Mouse (Mus musculus) kidney, postnatal 0 days (tissue): ENCODE results near the gene Ern1. TPM values are rescaled to one million over a fixed set of nuclear protein-coding genes. Genes with fewer than 3 reads are reported as not detected.
A peak's percentile ranks its signal among the peaks of the same experiment; 100 is the strongest.

ENCODE experiments used
- ATAC-seq: fragments of 200-750 bp; cut with Nextera tagmentation; replicated peaks from 2 replicates; pipeline ENCODE4 v1.8.0; 2017; ENCODE audit warnings: low read depth, moderate number of reproducible peaks, moderate TSS enrichment, moderate library complexity; ENCODE audit not compliant: low FRiP score
- DNase-seq: peaks from one replicate; pipeline ENCODE4 v3.0.0-alpha.2; 2016; ENCODE audit warnings: low spot score
- H3K27ac ChIP-seq: fragments of 300-500 bp; sonication (generic); 2 replicates; pipeline ENCODE4 v1.5.1; 2014; ENCODE audit warnings: mild to moderate bottlenecking
- H3K27me3 ChIP-seq: fragments of 300-500 bp; sonication (generic); 2 replicates; pipeline ENCODE4 v1.6.1; 2014; ENCODE audit warnings: low read length, mixed read lengths; ENCODE audit not compliant: insufficient read depth
- H3K36me3 ChIP-seq: fragments of 300-500 bp; sonication (generic); 2 replicates; pipeline ENCODE4 v1.6.1; 2014; ENCODE audit warnings: low read length, mixed read lengths; ENCODE audit not compliant: insufficient read depth
- H3K4me1 ChIP-seq: fragments of 300-500 bp; sonication (generic); replicated peaks from 2 replicates; pipeline ENCODE4 v1.6.1; 2014; ENCODE audit warnings: antibody characterized with exemption, low read length, mixed read lengths; ENCODE audit not compliant: insufficient read depth
- H3K4me2 ChIP-seq: fragments of 300-500 bp; sonication (generic); 2 replicates; pipeline ENCODE4 v1.6.1; 2014; ENCODE audit warnings: mild to moderate bottlenecking, low read length, moderate library complexity, mixed read lengths
- H3K4me3 ChIP-seq: fragments of 300-500 bp; sonication (generic); replicated peaks from 2 replicates; pipeline ENCODE4 v1.5.1; 2014; ENCODE audit warnings: low read depth, low read length
- H3K9ac ChIP-seq: fragments of 300-500 bp; sonication (generic); 2 replicates; pipeline ENCODE4 v1.6.1; 2014; ENCODE audit warnings: low read depth, low read length
- H3K9me3 ChIP-seq: fragments of 300-500 bp; sonication (generic); replicated peaks from 2 replicates; pipeline ENCODE4 v1.6.1; 2016; ENCODE audit warnings: low read length, inconsistent platforms, mixed read lengths
- CTCF ChIP-seq: IDR thresholded peaks from 2 replicates; pipeline ENCODE4 v1.5.1; 2016; ENCODE audit warnings: antibody characterized with exemption, low read depth, mild to moderate bottlenecking, moderate library complexity
- WGBS: fragments of 180-500 bp; shearing (Covaris S2); extraction: QIAGEN DNeasy Blood & Tissue Kit; methylation state at CpG from one replicate; pipeline ENCODE4 v1.1.7; 2014; 5-methylcytosine and 5-hydroxymethylcytosine counted together
- polyA plus RNA-seq: library from polyadenylated mRNA; unstranded; fragments of >200 nt; fragmentation: Nextera tagmentation; extraction: Ambion mirVana; gene quantifications from 2 replicates; pipeline ENCODE4 v1.2.1, GENCODE M21; 2015

The Ern1 gene
- polyA plus RNA-seq, 1 experiment from 2014 or later: 3.3 TPM

- Histone ChIP-seq H3K27ac (0 out of 2 replicates have a peak overlapping the region, but pooled peaks have one; percentile 4), H3K27me3 (no peaks in the 10 kb centered on the region), H3K9ac (no peak overlapping the region), H3K9me3 (no peaks in the 10 kb centered on the region), H3K4me1 (no peaks in the 10 kb centered on the region), H3K36me3 (no peaks in the 10 kb centered on the region), H3K4me3 (no peak overlapping the region), H3K4me2 (no peak overlapping the region)
- 0 out of 2 replicates have a peak, but pooled peaks have one; percentile 13 for ATAC-seq
- no peak for DNase-seq
- no peak for TF ChIP-seq CTCF
- 36% methylated on average over 11 of the region's 11 CpGs for WGBS
Measured at GRCm38 (mm10) chr11:106373998-106374397, 113.7 kb downstream of the Ern1 start.

GRCm38 (mm10) chr11:106366316-106366715, 121.3 kb downstream of the Ern1 start:
- H3K4me2 ChIP-seq: no peak overlapping the region
- 7% methylated on average over 3 of the region's 3 CpGs for WGBS

DNA sequence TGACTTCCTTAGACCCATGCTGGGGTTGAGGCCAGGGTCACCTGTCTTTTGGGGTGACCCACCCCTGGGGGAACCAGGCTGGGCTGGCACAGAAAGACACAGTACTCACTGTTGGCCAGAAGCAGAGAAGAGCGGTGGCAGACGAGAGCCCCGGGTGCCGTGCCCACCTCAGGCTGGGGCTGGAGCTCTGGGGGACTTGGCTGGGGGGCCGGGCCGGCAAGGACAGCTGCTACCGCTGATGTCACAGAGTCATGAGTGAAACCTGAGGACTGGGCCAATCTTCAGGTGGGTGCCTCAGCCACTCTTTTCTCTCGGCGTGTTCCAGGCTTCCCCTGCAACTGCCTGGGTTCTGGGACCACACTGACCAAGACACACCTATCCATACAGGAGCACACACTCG, 122.3 kb downstream of the Ern1 start, which contains the start of gene Prr29:
Prr29 (plus strand) TSS at position 107 of the 400 bp plus-strand sequence.
- peak within 1 kb of the TSS; percentile 54 for H3K27ac ChIP-seq
- H3K9ac ChIP-seq: no peak within 1 kb of the TSS
- 0 out of 2 replicates have a peak, but pooled peaks have one; percentile 26 for ATAC-seq
- WGBS: 40% methylated on average over 10 of the region's 10 CpGs
- peak within 1 kb of the TSS; percentile 18; the same call in 1 of the 2 replicates for H3K4me2 ChIP-seq
- H3K27me3 ChIP-seq: no peaks in the 10 kb centered on the region
- H3K4me1 ChIP-seq: peaks cover 13% of the 10 kb centered on the region; the same call in 1 of the 2 replicates
- no peaks in the 10 kb centered on the region for H3K36me3 ChIP-seq
- no peak for TF ChIP-seq CTCF
- no peaks in the 10 kb centered on the region for H3K9me3 ChIP-seq
- H3K4me3 ChIP-seq: no peak within 1 kb of the TSS
- no peak for DNase-seq

More at GRCm38 (mm10) chr11:106366316-106366715, 121.3 kb downstream of the Ern1 start:
- peak; percentile 95 for TF ChIP-seq CTCF
- Histone ChIP-seq H3K36me3 (no peaks in the 10 kb centered on the region), H3K27ac (no peak overlapping the region), H3K9me3 (no peaks in the 10 kb centered on the region), H3K4me1 (peaks cover 13% of the 10 kb centered on the region; the same call in 1 of the 2 replicates), H3K27me3 (no peaks in the 10 kb centered on the region), H3K4me3 (no peak overlapping the region), H3K9ac (no peak overlapping the region)
- DNase-seq (peak; percentile 88), ATAC-seq (no peak)

DNA sequence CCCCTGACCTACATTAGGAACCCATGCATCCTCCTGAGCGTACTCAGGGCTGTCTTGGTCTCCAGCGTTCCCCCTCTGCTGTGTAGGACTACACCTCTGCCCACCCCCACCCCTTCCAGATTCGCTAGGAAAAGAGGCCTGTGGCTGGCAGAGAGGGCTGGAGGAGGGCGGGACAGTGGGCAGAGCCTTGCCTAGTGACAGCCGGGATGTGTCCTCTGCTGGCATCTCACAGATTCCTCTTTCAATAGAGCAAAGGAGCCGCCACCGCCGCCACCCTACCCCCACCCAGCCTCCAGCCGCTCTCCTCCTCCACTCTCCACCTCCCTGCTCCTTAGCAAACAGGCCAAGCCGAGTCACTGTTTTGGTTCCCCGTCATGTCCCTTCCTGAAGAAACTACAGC, 122.9 kb downstream of the Ern1 start:
- 16% methylated on average over 11 of the region's 11 CpGs for WGBS
- ATAC-seq: peak; percentile 75; the same call in 1 of the 2 replicates

DNA sequence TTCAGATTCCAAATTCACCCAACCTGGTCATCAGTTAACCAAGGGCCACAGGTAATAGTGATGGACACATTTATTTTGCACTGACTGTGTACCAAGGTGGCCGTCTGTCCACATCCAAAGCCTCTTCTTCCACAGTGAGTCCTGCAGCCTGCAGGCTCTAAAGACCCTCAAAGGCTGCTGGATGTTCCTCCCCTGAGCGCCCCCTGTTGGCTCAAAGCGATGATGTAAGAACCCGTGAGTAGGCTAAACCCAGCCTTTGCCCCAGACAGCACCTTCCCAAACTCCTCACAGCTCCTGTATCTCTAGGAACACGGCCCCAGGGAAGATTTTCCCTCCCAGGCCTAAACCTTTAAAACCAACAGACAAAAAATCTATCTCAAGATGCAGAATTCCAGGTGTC, 128.3 kb downstream of the Ern1 start:
- H3K4me2 ChIP-seq: no peak overlapping the region
- WGBS: 29% methylated on average over 5 of the region's 5 CpGs
- H3K9me3 ChIP-seq: no peaks in the 10 kb centered on the region
- 0 out of 2 replicates have a peak, but pooled peaks cover 3% of the 10 kb centered on the region for H3K4me1 ChIP-seq
- no peak for DNase-seq
- H3K36me3 ChIP-seq: no peaks in the 10 kb centered on the region
- no peaks in the 10 kb centered on the region for H3K27me3 ChIP-seq
- H3K9ac ChIP-seq: no peak overlapping the region
- ATAC-seq: no peak
- no peak overlapping the region for H3K27ac ChIP-seq
- H3K4me3 ChIP-seq: no peak overlapping the region
- peak; percentile 59 for TF ChIP-seq CTCF

More for the DNA sequence above, 122.9 kb downstream of the Ern1 start:
- Histone ChIP-seq H3K9me3 (no peaks in the 10 kb centered on the region), H3K4me3 (no peak overlapping the region), H3K27ac (peak overlapping the region; percentile 54), H3K4me2 (peak overlapping the region; percentile 18; the same call in 1 of the 2 replicates), H3K4me1 (peaks cover 13% of the 10 kb centered on the region; the same call in 1 of the 2 replicates), H3K27me3 (no peaks in the 10 kb centered on the region), H3K9ac (no peak overlapping the region), H3K36me3 (no peaks in the 10 kb centered on the region)
- no peak for TF ChIP-seq CTCF
- DNase-seq: peak; percentile 79

- no peak overlapping the region for H3K4me3 ChIP-seq
- H3K27me3 ChIP-seq: no peaks in the 10 kb centered on the region
- H3K27ac ChIP-seq: no peak overlapping the region
- ATAC-seq: no peak
- H3K4me1 ChIP-seq: 0 out of 2 replicates have a peak, but pooled peaks cover 3% of the 10 kb centered on the region
- H3K9me3 ChIP-seq: no peaks in the 10 kb centered on the region
- H3K36me3 ChIP-seq: no peaks in the 10 kb centered on the region
- TF ChIP-seq CTCF: no peak
- DNase-seq: no peak
- no peak overlapping the region for H3K9ac ChIP-seq
- WGBS: 56% methylated on average over 19 of the region's 19 CpGs
- no peak overlapping the region for H3K4me2 ChIP-seq
Measured at GRCm38 (mm10) chr11:106355382-106356128, 132.1 kb downstream of the Ern1 start.
